Mouse (Mus musculus) C2C12 (cell line): ENCODE measurements around the gene Tmc2.

ENCODE experiments used
- CTCF ChIP-seq: IDR thresholded peaks from one replicate; pipeline ENCODE4 v1.5.1; 2011; ENCODE audit not compliant: control insufficient read depth, insufficient read depth, insufficient read length
- MYOD1 ChIP-seq: IDR thresholded peaks from one replicate; pipeline ENCODE4 v1.6.1; 2011; ENCODE audit warnings: low read depth; ENCODE audit not compliant: control insufficient read depth, insufficient read length
- USF1 ChIP-seq: IDR thresholded peaks from one replicate; pipeline ENCODE4 v1.6.1; 2011; ENCODE audit warnings: low read depth, mild to moderate bottlenecking, control low read depth, moderate library complexity

DNA sequence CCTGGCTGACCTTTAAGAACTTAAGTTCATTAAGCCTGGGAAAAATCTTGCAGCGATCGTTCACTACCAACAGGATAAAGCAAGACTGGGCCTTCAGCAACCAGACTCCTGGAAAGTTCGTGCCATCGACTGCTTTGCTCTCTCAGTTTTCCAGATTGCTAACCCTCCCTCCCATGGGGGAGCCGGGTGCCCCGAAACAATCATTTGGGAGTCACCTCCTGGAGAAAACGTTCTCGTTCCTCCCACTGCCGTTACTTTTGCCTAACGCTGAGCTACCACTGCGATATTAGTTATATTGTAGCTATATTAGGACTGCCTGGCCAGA is 16.7 kb upstream of the Tmc2 start:
- no peak for TF ChIP-seq CTCF
- no peak for TF ChIP-seq MYOD1
- TF ChIP-seq USF1 = no peak
